Mouse (Mus musculus) layer of hippocampus, postnatal 14 days (tissue): ENCODE results near the gene Prr18. TPM values are rescaled to one million over a fixed set of nuclear protein-coding genes. Genes with fewer than 3 reads are reported as not detected.

Source experiments
- DNase-seq, 2 experiments: peaks; one replicate each; pipeline ENCODE4 v3.0.0; 2021 to 2022; ENCODE audit warnings: low spot score in 2 of 2, mixed read lengths in 1 of 2
- total RNA-seq, 2 experiments: library from RNA; stranded (reverse); gene quantifications; 2 replicates each; pipeline ENCODE4 v1.2.3; 2021

Gene Prr18
- total RNA-seq, 2 experiments from 2014 or later, result 12.2 to 13.6 TPM

- DNase-seq, result peak; percentile 41 to 58
Observed at GRCm38 (mm10) chr17:8340407-8341359, 3.4 kb downstream of the Prr18 start.

GRCm38 (mm10) chr17:8341360-8341963 lies 4.2 kb downstream of the Prr18 start:
- DNase-seq, result no peak

- DNase-seq, result no peak
Observed at GRCm38 (mm10) chr17:8342706-8343105, 5.4 kb downstream of the Prr18 start.

- no peak for DNase-seq
Observed at GRCm38 (mm10) chr17:8343416-8343815, 6.2 kb downstream of the Prr18 start.

GRCm38 (mm10) chr17:8347765-8348285 lies 10.6 kb downstream of the Prr18 start:
- DNase-seq, result no peak

GRCm38 (mm10) chr17:8348941-8349340 lies 11.7 kb downstream of the Prr18 start:
- DNase-seq, result no peak

GRCm38 (mm10) chr17:8351088-8351487 lies 13.8 kb downstream of the Prr18 start:
- no peak for DNase-seq

GRCm38 (mm10) chr17:8355692-8356091 lies 18.4 kb downstream of the Prr18 start, which contains the start of gene T2:
Gene T2 (plus strand): TSS chr17:8355992.
- no peak for DNase-seq

GRCm38 (mm10) chr17:8357498-8357897 lies 20.2 kb downstream of the Prr18 start:
- no peak for DNase-seq

GRCm38 (mm10) chr17:8360876-8361275 lies 23.6 kb downstream of the Prr18 start:
- no peak for DNase-seq

GRCm38 (mm10) chr17:8361281-8362103 lies 24.2 kb downstream of the Prr18 start:
- DNase-seq, result no peak

- DNase-seq, result no peak
Observed at GRCm38 (mm10) chr17:8367514-8368480, 30.5 kb downstream of the Prr18 start.

- peak; percentile 60 to 68 for DNase-seq
Observed at GRCm38 (mm10) chr17:8368570-8368969, 31.3 kb downstream of the Prr18 start.

GRCm38 (mm10) chr17:8369171-8369570 lies 31.9 kb downstream of the Prr18 start:
- no peak for DNase-seq

- DNase-seq, result no peak
Observed at GRCm38 (mm10) chr17:8370634-8371229, 33.5 kb downstream of the Prr18 start.

- peak; percentile 79 to 86 for DNase-seq
Observed at GRCm38 (mm10) chr17:8371834-8372233, 34.6 kb downstream of the Prr18 start.

GRCm38 (mm10) chr17:8372286-8373046 lies 35.2 kb downstream of the Prr18 start:
- peak; percentile 82 to 89 for DNase-seq

- DNase-seq, result no peak
Observed at GRCm38 (mm10) chr17:8377298-8377697, 40.0 kb downstream of the Prr18 start.

GRCm38 (mm10) chr17:8385441-8385840 lies 48.2 kb downstream of the Prr18 start:
- DNase-seq, result no peak
